Mouse (Mus musculus): ENCODE measurements around the gene Tep1.
A peak's percentile ranks its signal among the peaks of the same experiment; 100 is the strongest.
"Not testable (repeated sequence)": the region's sequence is repeated elsewhere in the genome, so short reads cannot be mapped to it uniquely, and the experiment has no call there.

The Tep1 gene

GRCm38 (mm10) chr14:50869889-50870804, at the start of gene Tep1:
Gene Tep1 (minus strand): TSS chr14:50870560.
- H3K27me3 ChIP-seq (ENCODE audit: insufficient read depth, low read length): no peaks in the 10 kb centered on the region
- H3K4me1 ChIP-seq (replicated peaks; ENCODE audit: low read depth, low read length): peaks cover 15% of the 10 kb centered on the region
- no peaks in the 10 kb centered on the region for H3K9me3 ChIP-seq (ENCODE audit: low read length)
- TF ChIP-seq NANOG (IDR thresholded peaks at IDR 0.05; ENCODE audit: borderline replicate concordance, low read length): no peak
- no peak for TF ChIP-seq POU5F1 (IDR thresholded peaks at IDR 0.05; ENCODE audit: borderline replicate concordance, low read length)
- TF ChIP-seq CTCF (conservative IDR thresholded peaks at IDR 0.05; ENCODE audit: low read length): no peak
- peaks cover 28% of the 10 kb centered on the region for H3K36me3 ChIP-seq (ENCODE audit: insufficient read depth, low read length)
- H3K4me3 ChIP-seq (replicated peaks; ENCODE audit: low read length): peak within 1 kb of the TSS; percentile 81

- TF ChIP-seq POU5F1 (IDR thresholded peaks at IDR 0.05; ENCODE audit: borderline replicate concordance, low read length) (no peak), CTCF (conservative IDR thresholded peaks at IDR 0.05; ENCODE audit: low read length) (no peak), NANOG (IDR thresholded peaks at IDR 0.05; ENCODE audit: borderline replicate concordance, low read length) (no peak)
- H3K36me3 ChIP-seq (ENCODE audit: insufficient read depth, low read length): peaks cover 68% of the 10 kb centered on the region
- H3K9me3 ChIP-seq (ENCODE audit: low read length): no peaks in the 10 kb centered on the region
- H3K4me1 ChIP-seq (replicated peaks; ENCODE audit: low read depth, low read length): peaks cover 57% of the 10 kb centered on the region
- H3K27me3 ChIP-seq (ENCODE audit: insufficient read depth, low read length): no peaks in the 10 kb centered on the region
- no peak overlapping the region for H3K4me3 ChIP-seq (replicated peaks; ENCODE audit: low read length)
These were observed 41.0 kb upstream of the Tep1 start for GRCm38 (mm10) chr14:50911356-50911755.

GRCm38 (mm10) chr14:50908126-50908525, 37.8 kb upstream of the Tep1 start:
- Histone ChIP-seq H3K27me3 (ENCODE audit: insufficient read depth, low read length) (no peaks in the 10 kb centered on the region), H3K36me3 (ENCODE audit: insufficient read depth, low read length) (peaks cover 42% of the 10 kb centered on the region), H3K4me3 (replicated peaks; ENCODE audit: low read length) (no peak overlapping the region), H3K4me1 (replicated peaks; ENCODE audit: low read depth, low read length) (peaks cover 39% of the 10 kb centered on the region), H3K9me3 (ENCODE audit: low read length) (no peaks in the 10 kb centered on the region)
- TF ChIP-seq POU5F1 (IDR thresholded peaks at IDR 0.05; ENCODE audit: borderline replicate concordance, low read length) (no peak), CTCF (conservative IDR thresholded peaks at IDR 0.05; ENCODE audit: low read length) (no peak), NANOG (IDR thresholded peaks at IDR 0.05; ENCODE audit: borderline replicate concordance, low read length) (no peak)

GRCm38 (mm10) chr14:50905327-50905726, 35.0 kb upstream of the Tep1 start:
- not testable (repeated sequence) for H3K4me3 ChIP-seq (replicated peaks; ENCODE audit: low read length)
- H3K36me3 ChIP-seq (ENCODE audit: insufficient read depth, low read length): peaks cover 30% of the 10 kb centered on the region

GRCm38 (mm10) chr14:50904828-50905129, 34.4 kb upstream of the Tep1 start:
- no peaks in the 10 kb centered on the region for H3K27me3 ChIP-seq (ENCODE audit: insufficient read depth, low read length)
- peaks cover 9% of the 10 kb centered on the region for H3K9me3 ChIP-seq (ENCODE audit: low read length)
- H3K36me3 ChIP-seq (ENCODE audit: insufficient read depth, low read length): peaks cover 25% of the 10 kb centered on the region
- peaks cover 8% of the 10 kb centered on the region for H3K4me1 ChIP-seq (replicated peaks; ENCODE audit: low read depth, low read length)
- no peak overlapping the region for H3K4me3 ChIP-seq (replicated peaks; ENCODE audit: low read length)
- TF ChIP-seq CTCF (conservative IDR thresholded peaks at IDR 0.05; ENCODE audit: low read length): 0 out of 2 replicates have a peak, but pooled peaks have one; percentile 12
- no peak for TF ChIP-seq POU5F1 (IDR thresholded peaks at IDR 0.05; ENCODE audit: borderline replicate concordance, low read length)

More at GRCm38 (mm10) chr14:50905327-50905726, 35.0 kb upstream of the Tep1 start:
- not testable (repeated sequence) for H3K9me3 ChIP-seq (ENCODE audit: low read length); H3K27me3 ChIP-seq (ENCODE audit: insufficient read depth, low read length)
- H3K4me1 ChIP-seq (replicated peaks; ENCODE audit: low read depth, low read length): peaks cover 13% of the 10 kb centered on the region

GRCm38 (mm10) chr14:50903973-50904827, 33.8 kb upstream of the Tep1 start:
- Histone ChIP-seq H3K9me3 (ENCODE audit: low read length) (peaks cover 9% of the 10 kb centered on the region), H3K4me3 (replicated peaks; ENCODE audit: low read length) (peak overlapping the region; percentile 78), H3K36me3 (ENCODE audit: insufficient read depth, low read length) (peaks cover 24% of the 10 kb centered on the region), H3K4me1 (replicated peaks; ENCODE audit: low read depth, low read length) (peaks cover 6% of the 10 kb centered on the region), H3K27me3 (ENCODE audit: insufficient read depth, low read length) (no peaks in the 10 kb centered on the region)
- TF ChIP-seq CTCF (conservative IDR thresholded peaks at IDR 0.05; ENCODE audit: low read length): peak; percentile 26
- no peak for TF ChIP-seq NANOG (IDR thresholded peaks at IDR 0.05; ENCODE audit: borderline replicate concordance, low read length)

- H3K27me3 ChIP-seq (ENCODE audit: insufficient read depth, low read length): peaks cover 43% of the 10 kb centered on the region
- H3K36me3 ChIP-seq (ENCODE audit: insufficient read depth, low read length); H3K9me3 ChIP-seq (ENCODE audit: low read length); H3K4me3 ChIP-seq (replicated peaks; ENCODE audit: low read length): not testable (repeated sequence)
- H3K4me1 ChIP-seq (replicated peaks; ENCODE audit: low read depth, low read length): peaks cover 24% of the 10 kb centered on the region
These were observed 27.6 kb upstream of the Tep1 start for GRCm38 (mm10) chr14:50897992-50898391.

- Histone ChIP-seq H3K36me3 (ENCODE audit: insufficient read depth, low read length) (no peaks in the 10 kb centered on the region), H3K4me3 (replicated peaks; ENCODE audit: low read length) (peak within 1 kb of the TSS; percentile 77), H3K4me1 (replicated peaks; ENCODE audit: low read depth, low read length) (peaks cover 30% of the 10 kb centered on the region), H3K27me3 (ENCODE audit: insufficient read depth, low read length) (peaks cover 50% of the 10 kb centered on the region), H3K9me3 (ENCODE audit: low read length) (peaks cover 9% of the 10 kb centered on the region)
- no peak for TF ChIP-seq CTCF (conservative IDR thresholded peaks at IDR 0.05; ENCODE audit: low read length)
- TF ChIP-seq NANOG (IDR thresholded peaks at IDR 0.05; ENCODE audit: borderline replicate concordance, low read length): no peak
- no peak for TF ChIP-seq POU5F1 (IDR thresholded peaks at IDR 0.05; ENCODE audit: borderline replicate concordance, low read length)
These were observed 27.0 kb upstream of the Tep1 start, which contains the start of gene Klhl33 for GRCm38 (mm10) chr14:50897374-50897765. Gene Klhl33 (minus strand): TSS chr14:50897507.

Data from E14TG2a.4 (cell line).